Mouse (Mus musculus) lung, adult 2 months (tissue): ENCODE results near the gene Eapp.

Source experiments
- CTCF ChIP-seq: fragments of 200-500 bp; IDR thresholded peaks from 2 replicates; pipeline ENCODE4 v1.5.1; 2011; ENCODE audit warnings: mild to moderate bottlenecking, low read length, control low read depth; ENCODE audit not compliant: insufficient read depth
- POLR2A ChIP-seq: fragments of 200-500 bp; IDR thresholded peaks from 2 replicates; pipeline ENCODE4 v1.6.1; 2011; ENCODE audit warnings: low read depth, mild to moderate bottlenecking, control low read depth, low read length, borderline replicate concordance; ENCODE audit errors: extremely low read depth

DNA sequence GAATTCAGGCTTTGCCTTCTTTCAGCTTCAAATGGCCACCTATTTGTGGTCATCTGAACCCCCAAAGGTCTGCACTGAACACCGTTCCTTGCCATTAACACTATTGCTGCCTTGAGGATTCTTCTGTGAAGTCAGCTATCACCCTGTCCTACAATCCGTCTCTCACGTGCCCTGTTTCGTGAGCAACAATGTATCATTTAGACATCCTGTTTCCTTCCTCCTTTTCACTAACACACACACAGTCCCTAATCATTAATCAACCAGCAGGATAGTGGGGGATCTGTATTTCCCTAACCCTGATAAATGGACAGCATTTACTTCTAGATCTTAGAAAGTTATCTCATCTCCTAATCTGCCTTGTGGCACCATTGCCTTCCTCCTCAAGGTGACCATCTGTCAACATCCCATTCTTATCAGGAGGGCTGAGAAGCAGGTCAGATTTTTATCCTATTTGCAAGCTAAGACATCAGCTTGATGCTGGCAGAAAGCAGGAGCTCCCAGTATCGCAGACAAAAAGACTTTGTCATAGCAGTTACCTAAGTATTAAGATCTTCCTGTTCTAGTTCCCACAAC is 52.3 kb downstream of the Eapp start:
- TF ChIP-seq POLR2A (no peak), CTCF (no peak)
